Mouse (Mus musculus): ENCODE measurements at regions not wholly inside any gene's neighbourhood (a gene's known extent, or its start where the extent isn't known, plus 50 kb on each side); places are given as distances from the start of the nearest gene placed in this dataset.

GRCm38 (mm10) chr16:78040149-78040920, 261.0 kb upstream of the Cxadr start:
- no peak for DNase-seq (ENCODE audit: low spot score in 2 of 2)

- peak; percentile 5 to 10 for DNase-seq (ENCODE audit: low spot score in 2 of 2)
Measured at GRCm38 (mm10) chr16:78019605-78020285, 281.5 kb upstream of the Cxadr start.

GRCm38 (mm10) chr16:78015401-78015800, 285.9 kb upstream of the Cxadr start:
- no peak for DNase-seq (ENCODE audit: low spot score in 2 of 2)

GRCm38 (mm10) chr16:78013049-78013819, 288.1 kb upstream of the Cxadr start:
- DNase-seq (ENCODE audit: low spot score in 2 of 2) = no peak

GRCm38 (mm10) chr16:78004016-78004415, 297.3 kb upstream of the Cxadr start:
- DNase-seq (ENCODE audit: low spot score in 2 of 2) = no peak

GRCm38 (mm10) chr16:77992986-77993385, 308.3 kb upstream of the Cxadr start:
- no peak for DNase-seq (ENCODE audit: low spot score in 2 of 2)

- no peak for DNase-seq (ENCODE audit: low spot score in 2 of 2)
Measured at GRCm38 (mm10) chr16:77989791-77990325, 311.4 kb upstream of the Cxadr start.

- no peak for DNase-seq (ENCODE audit: low spot score in 2 of 2)
Measured at GRCm38 (mm10) chr16:77989139-77989538, 312.1 kb upstream of the Cxadr start.

GRCm38 (mm10) chr16:77986884-77987529, 314.3 kb upstream of the Cxadr start:
- peak; percentile 11 to 68 for DNase-seq (ENCODE audit: low spot score in 2 of 2)

GRCm38 (mm10) chr16:77948785-77949184, 346.9 kb upstream of the Gm11146 start:
- DNase-seq (ENCODE audit: low spot score in 2 of 2) = no peak

GRCm38 (mm10) chr16:77945442-77945841, 343.5 kb upstream of the Gm11146 start:
- DNase-seq (ENCODE audit: low spot score in 2 of 2) = no peak

GRCm38 (mm10) chr16:77931025-77931723, 329.3 kb upstream of the Gm11146 start:
- DNase-seq (ENCODE audit: low spot score in 2 of 2) = no peak

- DNase-seq (ENCODE audit: low spot score in 2 of 2) = no peak
Measured at GRCm38 (mm10) chr16:77914160-77915070, 312.5 kb upstream of the Gm11146 start.

- DNase-seq (ENCODE audit: low spot score in 2 of 2) = no peak
Measured at GRCm38 (mm10) chr16:77894247-77894646, 292.4 kb upstream of the Gm11146 start.

GRCm38 (mm10) chr16:77893690-77894089, 291.8 kb upstream of the Gm11146 start:
- no peak for DNase-seq (ENCODE audit: low spot score in 2 of 2)

- no peak for DNase-seq (ENCODE audit: low spot score in 2 of 2)
Measured at GRCm38 (mm10) chr16:77892731-77893130, 290.8 kb upstream of the Gm11146 start.

GRCm38 (mm10) chr16:77889348-77889747, 287.5 kb upstream of the Gm11146 start:
- no peak for DNase-seq (ENCODE audit: low spot score in 2 of 2)

- peak in 1 of 2 experiments; percentile 24 for DNase-seq (ENCODE audit: low spot score in 2 of 2)
Measured at GRCm38 (mm10) chr16:77885060-77885679, 283.3 kb upstream of the Gm11146 start.

- no peak for DNase-seq (ENCODE audit: low spot score in 2 of 2)
Measured at GRCm38 (mm10) chr16:77884495-77884894, 282.6 kb upstream of the Gm11146 start.
